Mouse (Mus musculus): ENCODE results near the gene Tle6. TPM values are rescaled to one million over a fixed set of nuclear protein-coding genes. Genes with fewer than 3 reads are reported as not detected.

Tle6 gene
- total RNA-seq, 2 experiments from 2014 or later = 4.2 to 4.9 TPM

- no peak for DNase-seq
- intact Hi-C loops (cut with DNase I) = loop anchor here (10.0 kb wide), 1 partner anchor 548 kb away; no protein-coding TSS in a partner anchor
Measured at GRCm38 (mm10) chr10:81626101-81626993, 25.5 kb upstream of the Tle6 start.

- no peak for DNase-seq
- intact Hi-C loops (cut with DNase I) = loop anchor here (10.0 kb wide), 1 partner anchor 551 kb away; no protein-coding TSS in a partner anchor
Measured at GRCm38 (mm10) chr10:81623441-81623840, 22.6 kb upstream of the Tle6 start.

GRCm38 (mm10) chr10:81620786-81621185 is 19.9 kb upstream of the Tle6 start:
- intact Hi-C loops (cut with DNase I) = loop anchor here (10.0 kb wide), 1 partner anchor 554 kb away; no protein-coding TSS in a partner anchor
- DNase-seq = no peak

- intact Hi-C loops (cut with DNase I) = loop anchor here (10.0 kb wide), 1 partner anchor 555 kb away; no protein-coding TSS in a partner anchor
- DNase-seq = no peak
Measured at GRCm38 (mm10) chr10:81619976-81620375, 19.1 kb upstream of the Tle6 start.

GRCm38 (mm10) chr10:81615486-81615885 is 14.6 kb upstream of the Tle6 start:
- intact Hi-C loops (cut with DNase I) = no loop called here

GRCm38 (mm10) chr10:81612779-81613178 is 11.9 kb upstream of the Tle6 start:
- DNase-seq = no peak
- intact Hi-C loops (cut with DNase I) = no loop called here

More at GRCm38 (mm10) chr10:81615486-81615885, 14.6 kb upstream of the Tle6 start:
- DNase-seq = no peak

- DNase-seq = no peak
- intact Hi-C loops (cut with DNase I) = no loop called here
Measured at GRCm38 (mm10) chr10:81608308-81608707, 7.4 kb upstream of the Tle6 start.

GRCm38 (mm10) chr10:81605974-81606751 is 5.3 kb upstream of the Tle6 start, which contains the start of gene BC025920:
Gene BC025920 (plus strand): TSS chr10:81606270.
- DNase-seq = peak; percentile 83 to 94
- intact Hi-C loops (cut with DNase I) = loop anchor here (2.0 kb wide), 1 partner anchor 41 kb away; no protein-coding TSS in a partner anchor

GRCm38 (mm10) chr10:81605666-81605973 is 4.7 kb upstream of the Tle6 start:
- no peak for DNase-seq
- intact Hi-C loops (cut with DNase I) = loop anchor here (2.0 kb wide), 1 partner anchor 41 kb away; no protein-coding TSS in a partner anchor

- DNase-seq = peak; percentile 82 to 83
- intact Hi-C loops (cut with DNase I) = loop anchor here (2.0 to 5.0 kb wide), 3 partner anchors 40 to 108 kb away; partner anchors contain the start of gene Ncln
Measured at GRCm38 (mm10) chr10:81604968-81605665, 4.2 kb upstream of the Tle6 start.

GRCm38 (mm10) chr10:81604019-81604967 is 3.4 kb upstream of the Tle6 start:
- intact Hi-C loops (cut with DNase I) = loop anchor here (2.0 to 5.0 kb wide), 3 partner anchors 39 to 107 kb away; partner anchors contain the start of gene Ncln
- DNase-seq = no peak

- intact Hi-C loops (cut with DNase I) = loop anchor here (5.0 kb wide), 2 partner anchors 85 to 105 kb away; partner anchors contain the start of gene Ncln
- no peak for DNase-seq
Measured at GRCm38 (mm10) chr10:81602741-81603151, 1.9 kb upstream of the Tle6 start.

GRCm38 (mm10) chr10:81601396-81601905 is 578 bp upstream of the Tle6 start:
- DNase-seq = no peak

GRCm38 (mm10) chr10:81600096-81600495 is 777 bp downstream of the Tle6 start:
- intact Hi-C loops (cut with DNase I) = loop anchor here (5.0 kb wide), 2 partner anchors 83 to 103 kb away; partner anchors contain the start of gene Ncln

More at GRCm38 (mm10) chr10:81601396-81601905, 578 bp upstream of the Tle6 start:
- intact Hi-C loops (cut with DNase I) = loop anchor here (5.0 kb wide), 2 partner anchors 84 to 104 kb away; partner anchors contain the start of gene Ncln

GRCm38 (mm10) chr10:81599630-81600029 is 1.2 kb downstream of the Tle6 start:
- intact Hi-C loops (cut with DNase I) = loop anchor here (5.0 kb wide), 2 partner anchors 82 to 102 kb away; partner anchors contain the start of gene Ncln
- no peak for DNase-seq

More at GRCm38 (mm10) chr10:81600096-81600495, 777 bp downstream of the Tle6 start:
- DNase-seq = no peak

GRCm38 (mm10) chr10:81598871-81599270 is 2.0 kb downstream of the Tle6 start:
- intact Hi-C loops (cut with DNase I) = no loop called here
- DNase-seq = no peak

GRCm38 (mm10) chr10:81598342-81598741 is 2.5 kb downstream of the Tle6 start:
- intact Hi-C loops (cut with DNase I) = no loop called here
- DNase-seq = no peak

Measured in gastrocnemius, postnatal 36 days (tissue).